Mouse (Mus musculus) CD4-positive, CD25-positive, alpha-beta regulatory T cell, adult 4 months (primary cell): ENCODE data around the gene Gm11172. TPM values are rescaled to one million over a fixed set of nuclear protein-coding genes. Genes with fewer than 3 reads are reported as not detected.
"Not testable (repeated sequence)": the region's sequence is repeated elsewhere in the genome, so short reads cannot be mapped to it uniquely, and the experiment has no call there.

Experiments
- ATAC-seq: one replicate; pipeline ENCODE4 v1.8.0; 2017
- polyA plus RNA-seq, 2 experiments: library from polyadenylated mRNA; unstranded; fragments of 100-300 nt; shearing (Covaris generic); gene quantifications; one replicate each; pipeline ENCODE4 v1.2.1; 2017

Gene Gm11172
- polyA plus RNA-seq, 2 experiments from 2014 or later = not detected

- peak; percentile 89 for ATAC-seq
These were observed 22.3 kb downstream of the Gm11172 start, which contains the start of gene Rmi2 for GRCm38 (mm10) chr16:10834911-10835587. TSS of gene Rmi2 (plus strand) at chr16:10835059.

- no peak for ATAC-seq
These were observed 23.7 kb downstream of the Gm11172 start for GRCm38 (mm10) chr16:10836388-10836787.

DNA sequence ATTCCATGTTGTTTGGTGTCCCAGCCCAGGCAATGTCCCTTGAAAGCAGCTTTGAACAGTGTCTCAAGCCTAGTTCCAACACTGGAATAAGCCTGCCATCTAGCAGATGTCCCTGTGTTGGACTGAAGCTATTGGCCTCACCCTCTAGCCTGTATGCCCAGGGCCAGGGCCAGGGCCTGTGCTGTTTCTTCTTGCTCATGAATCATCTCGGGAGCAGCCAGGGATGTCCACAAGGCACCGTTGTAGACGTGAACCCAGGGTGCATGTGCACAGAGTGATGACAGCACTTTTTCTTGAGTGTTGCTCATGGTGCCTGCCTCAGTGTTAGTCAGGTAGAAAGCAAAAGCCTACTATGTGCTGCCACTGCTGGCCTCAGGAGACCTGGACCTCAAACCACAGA is 24.5 kb downstream of the Gm11172 start:
- no peak for ATAC-seq

DNA sequence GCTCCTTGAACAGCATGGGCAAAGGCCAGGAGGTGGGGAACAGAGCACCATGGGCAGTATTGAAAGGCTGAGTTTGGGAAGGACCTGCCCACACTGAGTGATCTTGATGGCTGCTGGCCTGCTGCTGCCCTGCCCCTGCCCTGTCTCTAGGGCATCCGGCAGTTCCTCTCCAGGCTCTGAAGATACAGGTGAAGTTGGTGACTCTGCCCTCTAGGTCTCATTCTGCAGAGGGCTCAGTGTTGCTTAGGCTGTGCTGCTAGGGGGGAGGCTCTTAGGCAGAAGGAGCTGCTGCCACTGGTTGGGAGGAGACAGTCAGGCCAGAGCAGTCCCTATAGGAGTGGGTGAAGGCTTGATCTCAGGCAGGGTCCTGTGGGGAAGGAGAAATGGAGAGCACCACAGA is 25.2 kb downstream of the Gm11172 start:
- ATAC-seq = peak; percentile 5

- no peak for ATAC-seq
These were observed 26.0 kb downstream of the Gm11172 start for GRCm38 (mm10) chr16:10838487-10839245.

DNA sequence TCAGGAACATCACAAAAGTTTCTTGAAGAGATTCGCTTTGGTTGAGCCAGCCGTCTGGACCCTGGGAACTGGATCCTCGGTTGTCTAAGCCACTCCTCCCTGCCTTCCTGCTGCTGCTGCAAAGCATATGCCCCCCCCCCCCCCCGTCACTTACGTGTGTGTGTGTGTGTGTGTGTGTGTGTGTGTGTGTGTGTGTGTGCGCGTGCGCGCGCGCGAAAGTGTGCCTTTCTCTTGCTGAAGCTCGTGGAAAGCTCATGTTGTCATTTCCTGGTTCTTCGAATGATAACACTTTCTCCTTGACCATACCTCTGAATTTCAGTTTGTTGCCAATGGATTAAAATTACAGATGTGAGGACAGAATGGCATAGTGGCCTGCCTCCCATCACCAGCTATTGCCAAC is 27.3 kb downstream of the Gm11172 start:
- no peak for ATAC-seq

DNA sequence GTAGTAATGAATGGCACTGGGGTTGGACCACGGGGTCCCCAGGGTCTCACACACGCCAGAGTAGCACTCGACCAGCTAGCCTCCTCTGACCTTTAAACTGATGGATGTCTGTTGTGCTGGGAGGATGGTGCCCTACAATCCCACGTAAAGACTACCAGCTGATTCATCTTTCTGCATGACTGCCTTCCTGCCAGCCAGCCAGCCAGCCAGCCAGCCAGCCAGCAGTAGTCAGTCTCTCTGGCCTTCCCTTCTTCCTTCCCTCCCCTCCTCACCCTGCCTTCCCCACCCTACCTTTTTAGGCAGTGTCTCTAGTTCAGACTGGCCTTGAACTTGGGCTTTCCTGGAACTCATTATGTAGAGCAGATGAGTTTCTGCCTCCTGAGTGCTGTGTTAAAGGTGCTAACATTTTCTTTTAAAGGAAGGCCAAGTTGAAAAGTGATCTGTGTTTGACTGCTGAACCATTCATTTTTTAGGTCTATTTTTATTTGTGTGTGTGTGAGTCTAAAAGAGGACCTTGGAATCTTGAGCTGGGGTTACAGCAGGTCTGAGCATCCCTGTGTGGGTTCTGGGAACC is 29.7 kb downstream of the Gm11172 start:
- peak; percentile 2 for ATAC-seq

- peak; percentile 87 for ATAC-seq
These were observed 31.0 kb downstream of the Gm11172 start for GRCm38 (mm10) chr16:10843486-10844318.

GRCm38 (mm10) chr16:10844319-10844670 is 31.6 kb downstream of the Gm11172 start:
- ATAC-seq = peak; percentile 58

DNA sequence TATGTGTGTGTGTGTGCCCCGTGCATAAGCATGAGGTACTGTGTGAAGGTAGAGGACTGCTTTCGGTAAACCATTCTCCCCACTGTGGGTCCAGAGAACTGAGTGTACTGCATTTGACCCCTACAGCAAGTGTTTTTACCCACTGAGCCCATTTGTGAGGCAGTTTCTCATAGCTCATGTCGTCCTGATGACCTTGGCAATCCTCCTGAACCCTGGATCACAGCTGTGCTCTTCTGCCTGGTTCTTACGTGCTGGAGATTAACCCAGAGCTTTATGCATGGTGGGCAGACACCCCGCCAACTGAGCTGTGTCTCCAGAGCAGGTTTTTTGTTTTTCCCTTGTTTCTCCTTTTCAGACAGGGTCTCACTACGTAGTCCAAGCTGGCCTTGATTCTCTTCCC is 33.2 kb downstream of the Gm11172 start:
- ATAC-seq = no peak

DNA sequence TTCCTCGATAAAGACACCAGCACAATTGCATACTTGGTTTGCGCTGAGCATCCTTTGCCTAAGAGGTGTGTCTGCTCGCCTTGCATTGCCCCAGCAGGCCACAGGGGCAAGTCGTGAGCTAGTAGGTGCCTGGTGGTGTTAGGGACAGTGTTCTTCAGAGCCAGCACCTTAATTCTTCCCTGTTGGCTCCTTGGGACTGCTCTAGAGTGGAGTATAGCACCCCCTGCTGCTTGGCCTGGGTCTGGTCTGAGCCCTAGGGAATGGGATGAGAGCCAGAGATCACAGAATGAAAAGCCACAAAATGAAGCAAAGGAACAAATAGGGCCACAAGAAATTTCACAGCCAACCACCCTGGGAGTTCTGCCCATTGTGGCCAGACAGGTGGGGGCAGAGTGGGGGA is 33.8 kb downstream of the Gm11172 start:
- peak; percentile 35 for ATAC-seq

DNA sequence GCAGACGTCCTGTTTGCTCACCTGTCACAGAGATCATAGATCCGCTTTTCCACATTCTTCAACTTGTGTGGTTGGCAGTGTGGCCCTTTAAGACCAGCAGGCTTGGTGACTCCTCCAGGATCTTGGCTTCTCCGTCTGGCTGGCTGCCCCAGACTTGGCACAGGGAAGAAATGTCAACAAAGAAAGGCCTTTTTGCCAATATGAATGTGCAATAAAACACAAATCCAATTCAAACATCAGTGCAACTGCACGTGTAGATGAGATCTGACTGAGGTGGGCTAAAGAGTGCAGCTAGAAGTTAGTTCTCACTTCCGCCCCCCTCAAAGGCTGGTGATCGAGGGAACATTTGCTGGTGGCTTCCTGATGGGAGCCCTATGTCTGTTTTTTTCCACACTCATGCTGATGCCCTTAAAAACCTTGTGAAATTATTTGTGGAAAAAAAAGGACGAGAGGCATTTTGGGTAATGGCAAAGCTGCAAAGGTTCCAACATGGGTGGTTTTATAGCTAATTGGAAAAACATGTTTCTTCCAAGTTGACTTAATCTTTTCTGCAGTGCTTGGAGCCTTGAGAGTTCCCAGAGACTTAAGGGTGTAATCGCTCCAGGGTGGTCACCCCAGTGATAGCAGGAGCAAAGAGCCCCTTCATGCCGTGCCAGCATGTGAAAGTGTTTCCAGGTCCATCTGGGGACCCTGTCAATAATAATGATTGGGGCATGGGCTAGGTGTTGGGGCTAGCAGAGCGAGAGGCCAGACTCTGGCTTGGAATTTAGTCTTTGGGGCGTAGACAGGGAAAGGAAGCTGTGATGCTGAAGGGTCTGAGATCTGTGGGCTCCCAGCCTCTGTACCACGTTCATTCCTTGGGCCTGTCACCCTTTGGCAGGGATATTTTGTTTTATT is 37.5 kb downstream of the Gm11172 start:
- ATAC-seq = no peak

GRCm38 (mm10) chr16:10850905-10851304 is 38.2 kb downstream of the Gm11172 start:
- no peak for ATAC-seq

DNA sequence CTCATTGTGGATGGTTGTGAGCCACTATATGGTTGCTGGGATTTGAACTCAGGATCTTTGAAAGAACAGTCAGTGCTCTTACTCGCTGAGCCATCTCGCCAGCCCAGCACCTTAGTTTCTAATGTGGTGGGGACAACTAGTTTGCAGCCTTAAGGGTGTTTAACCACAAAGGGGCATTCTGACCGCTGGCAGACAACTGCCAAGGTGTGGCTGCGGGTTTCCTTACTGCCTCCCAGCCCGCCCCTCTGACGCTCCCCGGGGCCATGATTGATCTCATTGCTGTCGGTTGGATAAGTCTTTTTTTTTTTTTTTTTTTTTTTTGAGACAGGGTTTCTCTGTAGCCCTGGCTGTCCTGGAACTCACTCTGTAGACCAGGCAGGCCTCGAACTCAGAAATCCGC is 39.5 kb downstream of the Gm11172 start:
- not testable (repeated sequence) for ATAC-seq

GRCm38 (mm10) chr16:10859726-10860245 is 47.1 kb downstream of the Gm11172 start:
- ATAC-seq = no peak

- no peak for ATAC-seq
These were observed 48.7 kb downstream of the Gm11172 start for GRCm38 (mm10) chr16:10861408-10861807.

Other genes with a start within 250 kb of the Gm11172 start
- 1 to 10 TPM; 2.5 to 3.9 TPM for gene Socs1, start 27.4 kb upstream of the Gm11172 start, polyA plus RNA-seq
- 1 to 10 TPM; 2.4 to 3.7 TPM for gene Tnp2, start 24.3 kb upstream of the Gm11172 start, polyA plus RNA-seq
- gene Prm3, start 22.0 kb upstream of the Gm11172 start, polyA plus RNA-seq = not detected
- not detected for gene Prm2, start 16.8 kb upstream of the Gm11172 start, polyA plus RNA-seq
- under 1 TPM in 1 of 2 experiments, not detected in 1; 0.75 TPM for gene Prm1, start 7.1 kb upstream of the Gm11172 start, polyA plus RNA-seq
- 1 to 10 TPM in 1 of 2 experiments, under 1 TPM in 1; 0.67 to 1.6 TPM for gene Rmi2, start 22.1 kb downstream of the Gm11172 start, polyA plus RNA-seq
- gene Snn, start 248.0 kb downstream of the Gm11172 start, polyA plus RNA-seq = 1 to 10 TPM; 1.3 to 3.5 TPM